Mouse (Mus musculus): ENCODE results near the gene Mlip.
"Not testable (repeated sequence)": the region's sequence is repeated elsewhere in the genome, so short reads cannot be mapped to it uniquely, and the experiment has no call there.

The Mlip gene

GRCm38 (mm10) chr9:77172044-77172443 is 180.7 kb downstream of the Mlip start:
- no peak for DNase-seq

GRCm38 (mm10) chr9:77165877-77166276 is 186.9 kb downstream of the Mlip start:
- no peak for DNase-seq

- no peak for DNase-seq
Observed at GRCm38 (mm10) chr9:77161764-77162163, 191.0 kb downstream of the Mlip start.

DNA sequence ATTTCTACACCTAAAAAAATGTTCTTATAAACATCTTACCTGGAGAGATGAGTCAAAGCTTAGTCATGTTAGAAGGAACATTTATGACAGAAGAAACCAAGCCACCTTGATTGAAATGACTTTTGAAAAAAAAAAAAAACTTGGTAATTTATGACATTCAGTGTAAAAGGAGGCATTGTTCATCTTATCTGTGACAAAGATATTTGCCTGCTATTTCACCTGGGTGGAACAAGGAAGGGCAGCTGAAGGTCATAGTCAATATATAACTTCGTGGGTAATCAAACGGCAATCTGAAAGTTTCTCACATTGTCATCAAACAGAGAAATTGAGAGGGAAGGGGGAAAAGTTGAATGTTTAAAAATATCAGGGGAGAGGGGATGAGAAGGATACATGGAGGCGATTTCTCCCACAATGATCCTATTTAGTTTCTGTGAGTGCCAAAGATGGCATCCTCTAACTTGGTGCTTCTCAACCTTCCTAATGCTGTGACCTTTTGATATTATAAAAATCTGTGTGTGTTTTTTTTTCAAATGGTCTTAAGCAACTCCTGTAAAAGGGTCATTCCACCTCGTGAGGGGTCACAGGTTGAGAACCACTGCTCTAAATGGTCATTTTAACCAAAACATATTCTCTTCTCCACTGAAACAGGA is 192.4 kb downstream of the Mlip start:
- no peak for DNase-seq

GRCm38 (mm10) chr9:77148518-77149257 is 204.1 kb downstream of the Mlip start:
- DNase-seq, result no peak

DNA sequence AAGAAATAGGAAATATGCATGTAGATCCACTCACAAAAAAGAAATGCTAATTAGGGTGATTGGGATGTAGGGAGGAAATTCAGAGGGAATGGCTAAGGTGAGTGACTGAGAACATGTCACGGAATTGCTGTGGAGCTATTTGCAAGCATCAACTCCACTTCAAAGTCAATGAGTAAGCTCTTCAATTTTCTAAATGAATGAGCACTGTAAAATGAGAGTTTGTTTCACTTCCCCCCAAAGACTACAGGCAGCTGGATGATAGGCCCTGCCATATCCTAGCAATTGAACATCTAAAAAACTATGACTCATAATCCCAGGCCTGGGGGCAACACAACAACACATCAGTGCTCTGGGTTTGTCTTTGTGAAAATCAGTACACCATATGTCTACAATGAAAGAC is 233.0 kb downstream of the Mlip start:
- no peak for DNase-seq

GRCm38 (mm10) chr9:77096886-77097285 is 255.9 kb downstream of the Mlip start:
- DNase-seq, result no peak

DNA sequence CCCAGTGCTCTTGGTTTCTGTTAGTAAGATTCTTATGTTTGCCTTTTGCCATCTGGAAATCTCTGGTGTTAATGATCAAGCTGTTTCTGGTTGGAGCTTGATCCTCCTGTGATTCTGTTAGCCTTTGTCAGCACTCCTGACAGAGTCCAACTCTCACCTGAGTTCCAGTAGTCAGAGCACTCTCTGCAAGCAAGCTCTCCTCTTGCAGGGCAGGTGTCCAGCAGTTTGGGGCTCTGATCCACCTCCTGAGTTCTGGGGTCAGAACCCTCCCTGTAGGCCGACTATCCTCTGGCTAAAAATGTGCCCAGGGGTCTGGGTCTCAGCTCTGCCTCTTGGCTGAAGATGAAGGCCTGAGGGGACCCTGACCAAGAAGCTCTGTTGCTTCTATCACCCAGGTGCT is 269.5 kb downstream of the Mlip start:
- not testable (repeated sequence) for DNase-seq

GRCm38 (mm10) chr9:77071676-77072075 is 281.1 kb downstream of the Mlip start:
- DNase-seq, result no peak

- no peak for DNase-seq
Observed at GRCm38 (mm10) chr9:77056611-77057010, 296.2 kb downstream of the Mlip start.

DNA sequence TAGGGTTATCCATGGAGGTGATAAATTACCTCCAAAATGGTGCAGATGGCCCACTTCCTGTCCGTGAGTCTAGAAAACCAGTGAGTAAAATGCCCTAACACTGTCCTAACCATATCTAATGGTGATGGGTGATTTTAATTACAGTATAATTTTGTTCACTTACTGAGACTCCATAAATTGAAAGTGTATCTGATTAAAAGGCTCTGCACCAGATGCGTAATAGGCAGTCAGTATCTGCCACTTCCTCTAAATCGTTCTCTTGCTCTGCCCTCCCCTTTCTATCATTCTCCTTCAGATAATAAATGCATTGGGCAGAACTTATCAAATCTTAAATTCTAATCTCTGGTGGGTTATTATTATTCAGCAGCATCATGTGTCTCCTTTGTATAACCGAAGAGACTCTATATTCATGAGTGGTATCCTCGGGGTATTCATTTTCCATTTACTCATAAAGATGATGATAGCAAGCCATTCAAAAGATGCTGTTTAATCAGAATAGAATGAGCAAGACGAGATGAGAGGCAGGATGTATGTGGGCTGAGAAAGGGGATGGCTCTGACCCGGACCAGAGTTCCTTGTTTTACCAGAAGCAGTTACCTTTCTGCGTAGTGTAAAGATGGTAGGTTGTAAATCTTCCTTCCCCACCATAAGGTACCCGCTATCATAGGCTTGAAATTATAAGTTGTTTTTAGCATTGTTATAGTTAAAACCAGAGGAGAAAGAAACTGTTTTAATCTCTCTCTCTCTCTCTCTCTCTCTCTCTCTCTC is 298.2 kb downstream of the Mlip start:
- no peak for DNase-seq

Measured in right cerebral cortex, postnatal 25 days (tissue).